Mouse (Mus musculus): ENCODE data around the gene Gm13124. TPM values are rescaled to one million over a fixed set of nuclear protein-coding genes. Genes with fewer than 3 reads are reported as not detected.
"Not testable (repeated sequence)": the region's sequence is repeated elsewhere in the genome, so short reads cannot be mapped to it uniquely, and the experiment has no call there.

Gm13124 gene
- not detected for polyA plus RNA-seq (2017; shearing (Covaris generic))

DNA sequence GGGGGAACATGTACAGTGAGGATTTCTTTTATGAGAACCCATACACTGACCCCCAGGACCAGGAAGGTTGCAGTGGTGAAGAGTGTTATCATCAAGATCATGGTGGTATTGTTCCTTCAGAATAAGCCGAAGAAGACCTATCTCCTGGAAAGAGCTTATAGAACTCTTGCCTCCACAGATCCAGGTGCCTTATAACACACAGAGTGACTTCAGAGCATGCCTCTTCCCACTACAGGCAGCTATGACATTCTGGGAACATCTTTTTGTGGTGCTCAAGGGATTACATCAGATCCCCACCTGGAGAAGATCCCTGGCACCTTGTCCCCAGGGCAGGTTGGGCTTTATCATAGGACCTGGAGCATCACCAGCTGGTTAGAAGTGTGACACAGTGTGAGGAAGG, at the start of gene Gm13124:
Gene Gm13124 (minus strand): TSS at position 101 of the 400 bp plus-strand sequence.
- no peak for ATAC-seq

DNA sequence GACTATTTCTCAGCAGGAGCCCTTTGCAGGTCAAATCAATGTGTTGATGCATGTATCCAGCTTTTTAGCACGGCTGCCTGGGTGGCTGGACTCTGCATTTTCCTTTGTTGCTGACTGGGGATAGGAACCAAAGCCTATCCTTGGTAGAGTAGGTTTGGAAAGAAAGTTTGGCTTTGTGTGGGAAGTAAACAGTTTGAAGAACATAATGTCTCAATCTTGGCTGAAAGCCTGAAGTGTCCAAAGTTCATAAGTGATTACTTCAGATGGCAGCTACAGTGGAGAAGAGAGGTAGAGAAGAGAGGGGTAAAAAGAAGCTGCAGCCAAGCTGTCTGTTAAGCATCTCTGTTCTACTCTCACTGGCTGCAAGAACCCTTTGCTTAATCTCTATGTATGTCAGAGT, 49.7 kb upstream of the Gm13124 start:
- no peak for ATAC-seq

DNA sequence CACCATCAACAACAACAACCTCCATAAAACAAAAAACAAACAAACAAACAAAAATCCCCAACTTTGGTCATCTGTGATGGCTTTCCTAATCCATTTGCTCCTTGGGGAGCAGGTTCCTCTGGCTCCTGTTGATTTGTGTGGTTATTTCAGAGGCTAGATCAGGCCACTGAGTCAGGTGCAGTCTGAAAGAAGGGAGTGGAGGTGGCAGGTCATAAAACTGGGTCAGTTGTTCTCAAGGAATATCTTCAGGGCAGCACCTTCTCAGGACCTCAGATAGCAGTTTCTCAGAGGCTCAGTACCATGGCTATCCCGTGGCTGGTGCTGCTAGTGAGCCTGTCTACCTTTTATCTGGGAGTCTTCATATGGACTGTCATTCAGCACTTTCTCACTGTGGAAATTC, 48.5 kb upstream of the Gm13124 start, which contains the start of gene Aadacl4:
Gene Aadacl4 (plus strand): TSS at position 301 of the 400 bp plus-strand sequence.
- no peak for ATAC-seq

DNA sequence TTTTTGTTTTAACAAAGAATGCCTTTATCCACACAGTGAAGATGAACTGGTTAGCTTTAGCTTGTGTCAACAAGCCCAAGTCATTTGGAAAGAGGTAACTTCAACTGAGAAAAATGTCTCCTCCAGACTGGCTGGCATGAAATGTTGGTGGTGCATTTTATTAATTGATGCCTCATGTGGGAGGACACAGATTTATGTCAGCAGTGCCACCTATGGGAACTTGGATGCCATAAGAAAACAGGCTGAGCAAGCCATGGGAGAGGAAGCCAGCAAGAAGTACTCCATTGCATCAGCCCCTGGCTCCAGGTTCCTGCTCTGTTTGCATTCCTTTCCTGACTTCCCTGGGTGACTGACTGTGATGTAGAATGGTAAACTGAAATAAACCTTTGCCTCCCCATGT, 27.9 kb upstream of the Gm13124 start:
- ATAC-seq, result no peak

DNA sequence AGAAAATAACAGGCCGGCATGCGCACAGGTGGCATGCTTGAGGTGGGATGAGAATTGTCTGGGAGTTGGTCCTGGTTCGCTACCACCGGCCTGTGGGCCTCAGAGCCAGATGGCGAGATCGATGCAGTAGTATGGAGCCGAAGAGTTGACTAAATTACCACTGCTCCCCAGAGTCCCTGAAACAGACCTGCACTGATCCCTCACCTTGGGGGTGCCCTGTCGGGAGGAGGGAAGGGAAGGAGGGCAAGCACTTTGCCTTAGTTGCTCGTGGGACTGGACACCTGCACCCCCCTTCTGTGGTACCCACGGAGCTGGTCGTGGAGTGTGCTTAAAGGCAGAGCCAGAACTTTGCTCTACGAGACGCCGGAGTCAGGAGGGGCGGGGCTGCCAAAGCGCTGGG, 21.3 kb upstream of the Gm13124 start:
- not testable (repeated sequence) for ATAC-seq

DNA sequence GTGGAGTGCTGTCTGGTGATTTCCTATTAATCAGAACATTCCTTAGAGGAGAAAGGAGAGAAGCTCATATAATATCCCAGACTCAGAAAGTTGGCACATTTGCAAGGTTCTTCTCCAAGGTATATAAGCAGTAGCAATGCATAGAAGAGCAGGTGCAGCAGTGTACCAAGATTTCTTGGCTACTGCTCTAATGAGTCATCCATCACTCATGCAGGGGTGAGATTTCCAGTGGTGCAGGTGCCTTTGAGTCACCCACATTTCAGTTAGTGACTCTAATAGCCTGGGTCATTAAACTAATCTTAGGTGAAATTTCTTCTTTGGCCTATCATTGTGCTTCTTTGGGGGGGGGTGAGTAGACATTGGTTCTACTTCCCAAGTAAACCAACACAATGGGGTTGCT, 2.8 kb upstream of the Gm13124 start:
- no peak for ATAC-seq

DNA sequence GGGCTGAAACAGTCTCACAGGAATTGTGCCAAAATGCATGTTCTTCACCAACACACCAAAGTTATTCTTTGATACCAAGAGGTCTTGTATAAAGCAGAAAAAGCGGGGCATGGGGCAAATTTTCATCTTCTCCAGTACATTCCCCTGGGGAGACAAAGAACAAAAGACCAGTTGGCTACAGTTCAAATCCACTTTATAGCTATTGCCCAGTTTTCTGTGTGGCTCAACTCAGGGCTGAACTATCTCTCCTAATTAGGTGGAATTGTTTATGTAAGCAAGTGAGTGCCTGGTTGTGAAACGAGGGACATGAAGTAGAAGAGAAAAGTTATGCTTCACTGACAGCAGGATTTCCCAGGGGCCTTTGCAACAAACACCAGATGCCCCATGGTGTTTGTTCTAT, 3.7 kb downstream of the Gm13124 start:
- ATAC-seq, result no peak

DNA sequence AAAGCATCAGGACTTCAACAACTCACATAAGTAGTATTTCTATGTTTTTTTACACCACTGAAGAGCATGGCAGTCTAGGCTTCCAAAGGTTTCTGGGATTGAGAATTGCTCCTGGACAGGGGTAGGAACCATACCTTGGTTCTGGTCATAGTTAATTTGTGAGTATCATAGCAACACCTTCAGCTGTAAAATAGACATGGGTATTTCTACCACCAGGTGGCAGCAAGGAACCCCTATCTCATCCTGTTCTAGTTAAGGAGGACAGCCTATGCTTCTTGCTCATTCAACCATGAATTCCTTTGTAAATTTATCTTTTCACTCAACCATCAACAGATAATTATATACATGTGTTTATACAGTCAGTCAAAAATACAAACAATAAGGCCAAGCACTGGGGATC, 5.1 kb downstream of the Gm13124 start:
- no peak for ATAC-seq

DNA sequence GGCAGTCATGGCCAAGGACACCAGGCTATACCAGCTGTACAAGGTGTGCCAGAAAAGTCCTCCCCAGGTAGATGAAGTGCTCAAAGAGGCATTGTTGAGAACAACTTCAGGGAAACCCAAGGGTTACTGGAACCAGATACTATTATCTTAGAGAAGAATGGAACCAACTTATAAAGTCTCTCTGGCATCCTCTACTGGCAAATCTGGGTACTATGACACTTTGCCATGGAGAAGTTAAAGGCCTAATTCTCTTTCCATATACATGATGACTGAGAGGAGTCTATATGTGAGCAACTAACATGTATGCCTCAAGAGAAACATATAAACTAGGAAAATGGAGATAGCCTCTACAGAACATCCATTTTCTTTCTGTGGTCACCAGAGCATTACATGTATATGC, 13.8 kb downstream of the Gm13124 start:
- ATAC-seq, result no peak

DNA sequence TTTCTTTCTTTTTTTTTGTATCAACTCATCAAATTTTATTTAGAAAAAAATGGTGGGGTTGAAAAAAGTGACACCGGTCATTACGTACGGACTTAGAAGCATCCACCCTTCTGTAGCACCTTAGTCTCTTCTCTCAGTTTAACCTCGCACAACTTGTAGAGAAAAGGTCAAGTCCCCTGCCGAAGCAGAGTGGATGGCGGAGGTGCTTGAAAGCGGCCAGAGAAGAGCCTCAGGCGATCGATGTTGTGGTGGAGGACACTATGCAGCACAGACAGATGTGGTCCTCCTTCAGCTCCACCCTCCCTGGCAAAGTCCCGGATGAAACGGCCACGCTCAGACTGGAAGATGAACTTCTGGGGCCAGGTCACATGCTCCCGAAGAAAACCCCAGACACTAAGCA, 19.6 kb downstream of the Gm13124 start:
- ATAC-seq, result not testable (repeated sequence)

DNA sequence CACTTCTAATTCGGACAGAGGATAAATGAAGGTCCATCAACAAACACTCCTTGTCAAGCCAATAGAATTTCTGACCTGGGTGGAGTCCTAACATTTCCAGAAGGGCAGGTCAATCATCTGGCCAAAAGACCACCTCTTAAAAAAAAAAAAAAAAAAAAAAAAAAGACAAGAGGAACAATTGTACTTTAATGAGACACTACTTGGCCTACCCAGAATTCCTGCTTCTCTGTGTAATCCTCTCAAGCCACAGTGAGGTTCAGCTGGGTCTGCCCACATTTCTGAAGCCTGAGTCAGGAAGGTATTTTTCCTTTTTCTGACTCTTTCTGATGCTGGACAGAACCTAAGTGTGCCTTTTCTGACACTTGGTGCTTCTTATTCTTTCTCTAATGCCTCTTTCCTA, 20.2 kb downstream of the Gm13124 start:
- ATAC-seq, result no peak

DNA sequence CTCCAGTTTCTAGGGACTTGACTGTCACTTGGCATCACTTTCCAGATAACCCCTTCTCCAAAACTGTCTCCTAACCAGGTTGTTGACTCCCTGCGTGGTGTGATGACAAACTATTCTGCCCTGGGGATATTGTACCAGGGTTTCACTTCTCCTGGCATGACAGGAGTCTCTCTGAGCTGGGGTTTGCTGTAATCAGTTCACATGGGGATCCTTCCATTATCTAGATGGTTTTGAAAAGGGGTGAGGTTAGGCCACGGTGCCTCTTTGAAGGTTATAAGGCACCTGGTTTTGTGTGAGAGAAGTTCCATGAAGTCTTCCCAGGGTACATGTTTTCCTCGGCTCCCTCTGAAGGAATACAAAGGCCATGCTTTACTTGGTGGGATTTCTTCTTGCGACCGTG, 45.4 kb downstream of the Gm13124 start, which contains the start of gene 9430007A20Rik:
Gene 9430007A20Rik (plus strand): TSS at position 301 of the 400 bp plus-strand sequence.
- no peak for ATAC-seq

DNA sequence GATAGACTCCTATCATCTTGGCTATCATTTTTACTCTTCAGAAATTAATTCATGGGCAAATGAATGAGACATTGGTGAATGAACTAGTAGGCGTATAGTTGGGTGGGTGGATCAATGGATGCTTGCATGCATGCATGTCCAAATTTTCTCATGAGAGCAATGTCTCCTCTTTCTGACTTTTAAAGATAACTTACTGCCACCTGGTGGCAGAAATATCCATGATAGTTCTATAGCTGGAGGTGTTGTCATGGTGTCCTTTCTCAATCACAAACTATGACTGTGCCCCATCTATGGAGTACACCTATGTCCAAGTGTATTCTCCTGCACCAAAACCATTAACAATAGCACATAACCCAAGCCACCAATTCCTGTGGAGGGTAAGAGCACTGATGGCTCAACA, 58.4 kb downstream of the Gm13124 start:
- no peak for ATAC-seq

Other genes with a start within 250 kb of the Gm13124 start
- gene Gm13128, start 234.9 kb downstream of the Gm13124 start, polyA plus RNA-seq (2017; shearing (Covaris generic)), result not detected
- gene Gm13119, start 207.2 kb downstream of the Gm13124 start, polyA plus RNA-seq (2017; shearing (Covaris generic)), result not detected
- gene Pramef20, start 187.2 kb downstream of the Gm13124 start, polyA plus RNA-seq (2017; shearing (Covaris generic)), result not detected
- gene Pramef12, start 156.7 kb downstream of the Gm13124 start, polyA plus RNA-seq (2017; shearing (Covaris generic)), result not detected
- not detected for gene 1700012P22Rik, start 126.4 kb downstream of the Gm13124 start, polyA plus RNA-seq (2017; shearing (Covaris generic))
- gene Gm9944, start 111.8 kb downstream of the Gm13124 start, polyA plus RNA-seq (2017; shearing (Covaris generic)), result not detected
- not detected for gene Aadacl3, start 101.4 kb downstream of the Gm13124 start, polyA plus RNA-seq (2017; shearing (Covaris generic))
- not detected for gene 9430007A20Rik, start 45.3 kb downstream of the Gm13124 start, polyA plus RNA-seq (2017; shearing (Covaris generic))
- not detected for gene Aadacl4, start 48.6 kb upstream of the Gm13124 start, polyA plus RNA-seq (2017; shearing (Covaris generic))
- gene Gm436, start 121.2 kb upstream of the Gm13124 start, polyA plus RNA-seq (2017; shearing (Covaris generic)), result not detected
- not detected for gene Gm13178, start 156.3 kb upstream of the Gm13124 start, polyA plus RNA-seq (2017; shearing (Covaris generic))
- gene Gm438, start 221.4 kb upstream of the Gm13124 start, polyA plus RNA-seq (2017; shearing (Covaris generic)), result not detected